Mouse (Mus musculus) heart, adult 2 months (tissue): ENCODE results near the gene Rnf208.

Source experiments
- CTCF ChIP-seq: fragments of 200-600 bp; IDR thresholded peaks from 2 replicates; pipeline ENCODE4 v1.8.1; 2022; ENCODE audit warnings: antibody characterized with exemption, mild to moderate bottlenecking, moderate library complexity
- POLR2A ChIP-seq: fragments of 200-500 bp; IDR thresholded peaks from 2 replicates; pipeline ENCODE4 v1.6.1; 2011; ENCODE audit warnings: mild to moderate bottlenecking, low read depth, low read length, control low read depth; ENCODE audit not compliant: insufficient read depth

DNA sequence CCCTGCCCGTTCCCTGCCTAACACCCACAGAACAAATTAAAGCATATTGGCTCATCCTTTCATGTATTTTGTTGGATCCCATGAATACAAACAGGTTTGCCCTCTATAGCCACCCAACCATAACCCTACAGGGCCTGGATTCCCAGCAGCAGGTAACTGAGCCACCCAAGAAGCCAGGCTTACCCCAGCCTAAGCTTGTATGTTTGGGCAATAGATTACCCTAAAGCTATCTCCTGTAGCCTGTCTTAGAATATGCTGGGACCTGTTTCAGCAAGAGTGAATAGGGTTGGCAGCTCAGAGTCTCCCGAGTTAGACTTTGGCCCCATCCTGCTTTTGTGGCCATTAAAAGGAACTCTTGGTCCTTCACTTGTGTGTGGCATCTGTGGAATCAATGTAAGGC lies 43.5 kb downstream of the Rnf208 start:
- TF ChIP-seq POLR2A (no peak), CTCF (no peak)
